Mouse (Mus musculus) E14TG2a.4 (cell line): Measurements from ENCODE around the gene Frmpd2.
"Not testable (repeated sequence)": the region's sequence is repeated elsewhere in the genome, so short reads cannot be mapped to it uniquely, and the experiment has no call there.

Experiments
- H3K27me3 ChIP-seq: 2 replicates; pipeline ENCODE4 v1.6.1; 2014; ENCODE audit warnings: low read length, control low read depth; ENCODE audit not compliant: insufficient read depth
- H3K36me3 ChIP-seq: 2 replicates; pipeline ENCODE4 v1.6.1; 2014; ENCODE audit warnings: low read length, control low read depth; ENCODE audit not compliant: insufficient read depth
- H3K4me1 ChIP-seq: replicated peaks from 2 replicates; pipeline ENCODE4 v1.6.1; 2014; ENCODE audit warnings: low read depth, low read length, control low read depth
- H3K4me3 ChIP-seq: replicated peaks from 2 replicates; pipeline ENCODE4 v1.5.1; 2014; ENCODE audit warnings: mild to moderate bottlenecking, low read length
- H3K9me3 ChIP-seq: 2 replicates; pipeline ENCODE4 v1.6.1; 2014; ENCODE audit warnings: low read length, control low read depth
- CTCF ChIP-seq: conservative IDR thresholded peaks from 2 replicates; pipeline ENCODE4 v1.5.1; 2014; ENCODE audit warnings: low read length
- NANOG ChIP-seq: IDR thresholded peaks from 2 replicates; pipeline ENCODE4 v1.6.1; 2014; ENCODE audit warnings: borderline replicate concordance, low read length, mixed read lengths
- POU5F1 ChIP-seq: IDR thresholded peaks from 2 replicates; pipeline ENCODE4 v1.6.1; 2014; ENCODE audit warnings: low read length, borderline replicate concordance

The Frmpd2 gene

GRCm38 (mm10) chr14:33471331-33471730 lies at the start of gene Frmpd2:
TSS of gene Frmpd2 (plus strand) at chr14:33471696.
- H3K4me1 ChIP-seq, result no peaks in the 10 kb centered on the region
- H3K36me3 ChIP-seq, result no peaks in the 10 kb centered on the region
- H3K4me3 ChIP-seq, result no peak within 1 kb of the TSS
- H3K9me3 ChIP-seq, result no peaks in the 10 kb centered on the region
- H3K27me3 ChIP-seq, result no peaks in the 10 kb centered on the region
- TF ChIP-seq POU5F1, result no peak
- TF ChIP-seq NANOG, result no peak
- no peak for TF ChIP-seq CTCF

DNA sequence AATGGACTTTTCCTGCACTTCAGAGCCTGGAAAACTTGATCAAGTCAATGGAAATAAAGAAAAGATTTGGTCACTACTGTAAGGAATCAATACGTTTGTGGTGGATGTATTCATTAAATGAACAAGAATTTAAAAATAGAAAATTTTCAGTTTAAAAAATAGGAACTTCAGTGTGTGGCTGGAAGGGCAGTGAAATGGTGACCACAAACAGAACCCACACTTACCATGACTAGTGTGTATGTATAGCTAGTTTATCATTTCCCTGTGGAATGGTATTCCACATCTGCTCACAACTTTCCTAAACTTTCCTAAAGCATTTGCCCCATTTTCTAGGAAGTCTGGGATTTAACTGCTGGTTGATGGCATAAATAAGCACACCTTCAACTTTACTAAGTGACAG lies 48.5 kb upstream of the Frmpd2 start:
- Histone ChIP-seq H3K9me3 (peaks cover 11% of the 10 kb centered on the region), H3K4me1 (no peaks in the 10 kb centered on the region), H3K36me3 (0 out of 2 replicates have a peak, but pooled peaks cover 7% of the 10 kb centered on the region), H3K27me3 (no peaks in the 10 kb centered on the region), H3K4me3 (no peak overlapping the region)
- TF ChIP-seq NANOG, result no peak
- no peak for TF ChIP-seq POU5F1
- TF ChIP-seq CTCF, result no peak

DNA sequence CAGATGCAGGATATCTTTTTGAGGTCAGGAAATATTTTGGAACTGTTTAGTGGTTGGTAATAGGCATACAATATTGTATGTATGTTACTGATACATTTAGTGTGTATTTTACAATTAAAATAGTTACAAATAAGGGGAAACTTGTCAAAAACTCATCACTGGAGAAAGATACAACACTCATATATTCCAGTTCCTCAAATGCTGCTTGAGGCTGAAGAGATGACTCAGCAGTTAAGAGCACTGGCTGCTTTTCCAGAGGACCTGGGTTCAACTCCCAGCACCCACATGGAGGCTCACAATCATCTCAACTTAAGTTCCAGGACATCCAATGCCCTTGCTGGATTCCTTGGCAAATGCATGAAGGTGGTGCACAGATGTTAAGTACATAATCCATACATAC lies 47.4 kb upstream of the Frmpd2 start:
- Histone ChIP-seq H3K36me3 (0 out of 2 replicates have a peak, but pooled peaks cover 7% of the 10 kb centered on the region), H3K27me3 (no peaks in the 10 kb centered on the region), H3K9me3 (peaks cover 11% of the 10 kb centered on the region), H3K4me1 (no peaks in the 10 kb centered on the region), H3K4me3 (no peak overlapping the region)
- no peak for TF ChIP-seq POU5F1
- no peak for TF ChIP-seq NANOG
- no peak for TF ChIP-seq CTCF

- not testable (repeated sequence) for H3K36me3 ChIP-seq, H3K27me3 ChIP-seq, H3K4me3 ChIP-seq, H3K4me1 ChIP-seq
- H3K9me3 ChIP-seq, result peaks cover 13% of the 10 kb centered on the region
Measured at GRCm38 (mm10) chr14:33432485-33432884, 39.0 kb upstream of the Frmpd2 start.

- Histone ChIP-seq H3K4me1 (peaks cover 34% of the 10 kb centered on the region), H3K36me3 (no peaks in the 10 kb centered on the region)
Measured at GRCm38 (mm10) chr14:33443780-33444179, 27.7 kb upstream of the Frmpd2 start.

GRCm38 (mm10) chr14:33445962-33446361 lies 25.5 kb upstream of the Frmpd2 start:
- Histone ChIP-seq H3K9me3 (no peaks in the 10 kb centered on the region), H3K36me3 (no peaks in the 10 kb centered on the region), H3K4me1 (peaks cover 29% of the 10 kb centered on the region), H3K27me3 (peaks cover 24% of the 10 kb centered on the region), H3K4me3 (peak overlapping the region; percentile 91)
- TF ChIP-seq POU5F1 (no peak), NANOG (no peak), CTCF (no peak)

More at GRCm38 (mm10) chr14:33443780-33444179, 27.7 kb upstream of the Frmpd2 start:
- Histone ChIP-seq H3K27me3 (peaks cover 7% of the 10 kb centered on the region), H3K4me3 (no peak overlapping the region), H3K9me3 (no peaks in the 10 kb centered on the region)
- TF ChIP-seq POU5F1 (no peak), CTCF (no peak), NANOG (no peak)

- no peak for TF ChIP-seq CTCF
Measured at GRCm38 (mm10) chr14:33446561-33447023, 24.9 kb upstream of the Frmpd2 start.

DNA sequence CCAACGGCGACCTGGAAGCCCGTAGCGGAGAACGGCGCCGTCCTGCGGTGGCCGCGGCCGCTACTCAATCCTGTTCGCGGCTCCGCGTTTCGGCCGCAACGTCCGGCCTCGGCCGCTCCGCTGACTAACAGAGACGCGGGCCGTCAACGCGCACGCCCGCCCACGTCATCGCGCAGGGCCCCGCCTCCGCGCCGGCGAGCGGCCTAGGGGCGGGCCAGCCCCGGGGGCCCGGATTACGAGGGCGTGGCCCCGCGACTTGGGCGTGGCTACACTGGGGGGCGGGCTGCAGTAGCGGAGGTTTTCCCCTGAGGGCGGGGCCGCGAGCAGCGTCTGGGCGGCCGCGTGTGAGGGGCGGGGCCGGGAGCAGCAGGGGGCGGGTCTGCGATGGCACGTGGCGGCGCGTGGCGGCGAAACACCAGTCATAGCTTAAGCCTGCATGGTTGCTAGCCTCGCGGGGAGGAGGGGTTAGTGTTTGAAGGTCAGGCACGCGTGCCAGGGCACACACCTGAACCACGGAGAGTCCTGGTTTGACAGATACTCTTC lies 24.4 kb upstream of the Frmpd2 start, which contains the start of gene Mapk8:
Mapk8 (minus strand) TSS at position 132 of the 543 bp plus-strand sequence.
- TF ChIP-seq CTCF (no peak), NANOG (no peak), POU5F1 (no peak)

More at GRCm38 (mm10) chr14:33446561-33447023, 24.9 kb upstream of the Frmpd2 start:
- peaks cover 25% of the 10 kb centered on the region for H3K4me1 ChIP-seq
- H3K36me3 ChIP-seq, result no peaks in the 10 kb centered on the region
- H3K4me3 ChIP-seq, result peak overlapping the region; percentile 91
- no peaks in the 10 kb centered on the region for H3K9me3 ChIP-seq
- peaks cover 29% of the 10 kb centered on the region for H3K27me3 ChIP-seq

GRCm38 (mm10) chr14:33448276-33448675 lies 23.2 kb upstream of the Frmpd2 start:
- TF ChIP-seq POU5F1 (no peak), CTCF (no peak), NANOG (no peak)
- Histone ChIP-seq H3K4me1 (peaks cover 15% of the 10 kb centered on the region), H3K4me3 (no peak overlapping the region), H3K9me3 (no peaks in the 10 kb centered on the region), H3K27me3 (peaks cover 29% of the 10 kb centered on the region), H3K36me3 (no peaks in the 10 kb centered on the region)

More for the DNA sequence above, 24.4 kb upstream of the Frmpd2 start, which contains the start of gene Mapk8:
- Histone ChIP-seq H3K9me3 (no peaks in the 10 kb centered on the region), H3K4me3 (peak within 1 kb of the TSS; percentile 91), H3K4me1 (peaks cover 20% of the 10 kb centered on the region), H3K36me3 (no peaks in the 10 kb centered on the region), H3K27me3 (peaks cover 29% of the 10 kb centered on the region)
